Mouse (Mus musculus): ENCODE measurements around the gene Jhy.

DNA sequence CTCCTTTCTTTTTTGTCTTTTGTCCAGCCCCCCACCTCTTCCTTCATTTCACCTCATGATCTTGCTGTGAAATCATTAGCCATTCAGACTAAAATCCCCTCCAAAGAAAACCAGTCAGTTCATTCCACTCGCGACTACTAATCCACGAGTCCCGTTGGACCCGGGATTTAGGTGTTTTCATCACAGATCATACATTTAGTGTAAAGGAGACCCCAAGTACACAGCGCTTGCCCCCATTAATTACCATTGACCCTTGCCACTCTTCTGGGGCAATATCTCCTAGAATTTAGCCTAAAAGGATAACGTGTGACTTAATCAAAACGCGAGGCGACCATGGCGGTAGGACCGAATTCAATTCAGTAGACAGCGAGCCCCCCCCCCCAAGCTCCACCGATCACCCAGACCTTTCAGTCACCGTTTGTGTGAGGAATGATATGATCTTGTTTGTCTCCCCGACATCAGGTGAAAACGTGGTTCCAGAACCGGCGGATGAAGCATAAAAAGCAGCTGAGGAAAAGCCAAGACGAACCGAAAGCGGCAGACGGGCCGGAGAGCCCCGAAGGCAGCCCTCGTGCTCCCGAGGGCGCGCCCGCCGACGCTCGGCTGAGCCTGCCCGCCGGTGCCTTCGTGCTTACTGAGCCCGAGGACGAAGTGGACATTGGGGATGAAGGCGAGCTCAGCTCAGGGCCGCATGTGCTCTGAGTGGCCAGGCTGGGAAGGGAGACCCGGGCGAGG, 86.6 kb downstream of the Jhy start:
- TF ChIP-seq CTCF (IDR thresholded peaks at IDR 0.05; ENCODE audit: borderline replicate concordance, insufficient read depth, low read depth, low read length) (no peak), POLR2A (IDR thresholded peaks at IDR 0.05; ENCODE audit: borderline replicate concordance, insufficient read depth, low read length) (no peak)

All from cerebellum, adult 2 months (tissue).